Mouse (Mus musculus) erythroblast, embryonic 14.5 days (primary cell): ENCODE data around the gene Ascl3.

Experiments
- GATA1 ChIP-seq: IDR thresholded peaks from 2 replicates; pipeline ENCODE4 v1.6.1; 2012; ENCODE audit warnings: low read length, inconsistent platforms, mixed read lengths
- TAL1 ChIP-seq: IDR thresholded peaks from 3 replicates; pipeline ENCODE4 v1.6.1; 2012; ENCODE audit warnings: low read length, inconsistent platforms, mixed read lengths

- TF ChIP-seq TAL1 (no peak), GATA1 (no peak)
Measured at GRCm38 (mm10) chr7:109712198-109712597, 19.3 kb downstream of the Ascl3 start.
